Mouse (Mus musculus): Measurements from ENCODE around the gene Lrmda.

Lrmda gene

DNA sequence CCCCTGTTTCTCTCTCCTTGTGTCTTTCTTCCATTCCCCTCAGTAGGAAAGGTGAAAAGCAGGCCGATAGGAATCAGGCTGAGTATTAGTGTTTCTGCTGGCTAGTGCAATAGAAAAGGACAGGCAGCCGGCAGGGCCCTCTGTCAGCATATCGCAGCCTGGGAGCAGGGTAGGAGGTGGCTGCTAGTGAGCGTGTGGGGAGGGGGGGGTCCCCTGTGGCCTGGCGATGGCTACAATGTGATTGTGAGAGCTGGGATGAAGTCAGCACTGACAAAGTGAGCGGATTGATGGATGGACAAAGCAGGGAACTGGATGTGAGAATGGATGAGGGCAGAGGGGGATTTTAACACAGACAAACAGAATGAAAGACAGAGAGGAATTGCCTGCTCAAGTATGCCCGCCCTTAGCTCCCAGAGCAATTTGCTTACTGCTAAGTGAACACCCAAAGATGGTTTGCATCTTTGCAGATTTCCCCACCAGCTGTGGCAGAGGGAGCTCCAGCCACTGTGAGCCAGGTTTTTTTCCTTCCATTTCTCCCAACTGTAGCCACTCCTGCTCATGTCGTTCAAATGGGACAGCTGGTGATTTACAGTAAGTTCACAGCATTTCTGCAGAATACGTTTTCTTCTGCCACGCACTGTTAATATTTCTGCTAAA is 240.0 kb downstream of the Lrmda start:
- no peak for DNase-seq

DNA sequence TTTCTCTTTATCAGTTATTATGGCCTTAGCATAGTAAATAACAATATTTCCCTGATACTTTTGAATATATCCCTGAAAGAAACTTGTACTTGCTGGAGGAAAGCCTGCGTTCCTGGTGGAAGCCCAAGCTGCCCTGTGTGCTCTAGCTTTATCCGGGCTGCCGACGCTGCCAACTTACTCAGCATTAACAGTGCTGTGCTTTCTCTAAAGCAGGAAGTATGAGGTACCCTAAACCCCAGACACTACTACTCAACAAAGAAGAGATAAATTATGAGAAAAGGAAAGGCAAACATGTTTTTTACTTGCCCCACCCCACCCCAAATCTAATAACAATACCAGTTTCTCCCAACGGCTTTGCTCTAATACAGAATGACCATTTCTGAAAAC is 240.5 kb downstream of the Lrmda start:
- no peak for DNase-seq

DNA sequence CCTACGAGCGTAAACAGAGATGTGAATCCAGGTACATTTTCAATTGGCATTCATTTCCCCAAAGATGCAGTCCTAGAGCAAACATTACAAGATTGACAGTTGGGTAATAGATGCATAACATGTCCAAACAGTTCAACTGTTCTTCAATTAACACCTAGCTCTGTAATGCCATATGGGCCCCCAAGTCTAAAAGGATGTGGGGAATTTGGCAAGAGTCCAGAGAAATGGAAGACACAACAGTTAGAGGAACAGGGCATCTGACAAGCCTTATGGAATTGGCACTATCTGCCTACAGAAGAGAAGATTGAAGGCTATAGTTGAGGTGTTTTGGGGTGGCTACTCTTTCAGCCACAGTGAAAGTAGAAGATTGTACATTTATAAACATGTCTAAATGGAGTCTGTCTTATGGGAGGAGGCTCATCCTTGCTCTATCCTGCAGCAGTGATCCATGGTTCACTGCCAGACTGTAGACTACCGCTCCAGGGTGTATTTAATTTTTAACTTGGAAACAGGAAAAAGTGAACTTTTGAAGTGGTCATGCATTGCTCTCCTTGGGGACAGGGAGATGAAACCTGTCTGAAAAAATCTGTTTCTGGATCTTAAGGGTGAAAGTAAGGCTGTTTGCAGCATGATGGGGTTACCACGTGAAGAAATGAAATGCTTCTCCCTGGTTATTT is 245.9 kb downstream of the Lrmda start:
- no peak for DNase-seq

DNA sequence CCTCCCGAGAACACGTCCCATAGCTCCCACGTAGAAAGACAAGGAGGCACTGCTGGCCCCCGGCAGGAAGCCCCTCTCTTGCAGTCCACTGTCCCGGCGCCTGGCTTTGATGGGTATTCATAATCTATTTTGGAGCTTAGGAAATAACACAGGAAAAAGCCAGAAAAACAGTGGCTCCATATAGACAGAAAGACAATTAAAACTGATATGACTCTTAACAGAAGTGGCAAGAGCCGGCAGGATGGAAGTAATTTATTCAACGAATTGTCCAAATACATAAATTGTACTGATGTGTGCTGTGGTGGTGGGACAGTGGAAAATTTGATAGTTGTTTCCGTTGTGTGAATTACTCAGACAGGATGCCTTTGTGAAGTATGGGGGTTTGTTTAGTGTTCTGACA is 250.3 kb downstream of the Lrmda start:
- no peak for DNase-seq

DNA sequence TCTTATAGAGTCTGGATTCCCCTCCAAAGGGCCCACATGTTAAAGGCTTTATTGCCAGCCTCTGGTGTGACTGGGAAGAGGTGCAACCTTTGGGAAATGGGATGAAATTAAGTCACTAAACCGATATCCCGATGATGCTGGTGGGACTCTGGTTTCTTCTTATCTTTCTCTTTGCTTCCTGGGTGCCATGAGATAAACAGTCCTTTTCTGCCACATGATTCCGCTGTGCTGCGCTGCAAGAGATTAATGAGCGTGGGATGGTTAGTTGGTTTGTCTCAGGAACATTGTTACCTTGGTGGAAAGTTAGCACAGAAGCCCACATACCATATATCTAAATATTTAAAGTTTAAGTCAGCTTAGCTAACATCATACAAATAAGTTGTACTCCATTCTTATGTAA is 258.5 kb downstream of the Lrmda start:
- DNase-seq = no peak

DNA sequence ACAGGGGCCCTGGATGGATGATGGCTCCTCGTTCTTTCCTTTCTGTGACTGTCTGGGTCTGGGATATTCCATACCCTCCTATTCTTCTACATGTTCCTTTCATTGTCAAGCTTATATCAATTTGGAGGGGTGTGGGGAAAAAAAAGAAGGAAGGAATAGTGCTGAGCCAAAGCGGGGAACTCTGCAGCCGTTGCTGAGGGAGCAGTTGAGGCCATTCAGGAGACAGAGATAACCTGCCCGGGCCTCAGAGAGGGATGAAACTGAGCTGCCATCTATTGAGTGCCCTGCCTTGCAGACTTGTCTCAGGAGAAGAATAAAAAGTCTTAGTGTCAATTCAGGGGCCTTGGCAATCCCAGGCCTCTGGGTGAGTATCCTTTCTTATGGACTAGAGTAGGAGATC is 260.1 kb downstream of the Lrmda start:
- no peak for DNase-seq

DNA sequence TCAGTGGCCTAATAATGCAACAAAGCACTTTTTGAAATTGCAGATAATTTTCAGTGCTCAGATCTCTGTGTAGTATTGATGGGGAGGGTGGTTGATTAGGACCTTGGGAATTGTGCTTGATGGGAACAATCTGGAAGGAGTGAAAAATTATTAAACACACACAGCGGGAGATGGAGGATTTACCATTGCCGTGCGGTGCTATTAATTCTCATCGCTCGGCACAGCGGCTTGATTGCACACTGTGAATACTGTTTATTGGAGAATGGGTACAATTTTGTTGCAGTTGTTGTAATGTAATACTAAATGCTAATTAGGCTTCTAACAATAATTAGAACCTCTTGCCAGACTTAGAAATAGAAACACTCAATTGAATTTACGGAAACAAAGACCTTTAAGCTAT is 262.1 kb downstream of the Lrmda start:
- no peak for DNase-seq

DNA sequence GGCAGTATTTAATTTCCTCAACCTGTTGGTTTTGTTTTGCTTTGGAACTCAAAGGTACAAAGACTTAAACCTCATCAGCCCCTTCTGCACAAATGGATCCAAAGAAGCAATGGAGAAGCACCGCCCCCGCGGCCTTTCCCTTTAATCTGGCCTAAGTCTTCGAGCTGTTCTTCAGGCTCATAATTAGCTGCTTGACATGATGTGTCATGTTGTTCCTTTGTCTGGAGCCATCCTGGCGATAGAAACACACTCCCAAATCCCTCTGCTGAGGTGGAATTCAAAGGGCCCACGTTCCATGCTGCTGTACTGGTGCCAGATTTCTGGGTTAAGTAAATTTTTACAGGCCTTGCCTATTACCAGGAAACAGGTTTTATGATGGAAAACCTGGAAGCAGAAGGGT is 263.3 kb downstream of the Lrmda start:
- DNase-seq = no peak

DNA sequence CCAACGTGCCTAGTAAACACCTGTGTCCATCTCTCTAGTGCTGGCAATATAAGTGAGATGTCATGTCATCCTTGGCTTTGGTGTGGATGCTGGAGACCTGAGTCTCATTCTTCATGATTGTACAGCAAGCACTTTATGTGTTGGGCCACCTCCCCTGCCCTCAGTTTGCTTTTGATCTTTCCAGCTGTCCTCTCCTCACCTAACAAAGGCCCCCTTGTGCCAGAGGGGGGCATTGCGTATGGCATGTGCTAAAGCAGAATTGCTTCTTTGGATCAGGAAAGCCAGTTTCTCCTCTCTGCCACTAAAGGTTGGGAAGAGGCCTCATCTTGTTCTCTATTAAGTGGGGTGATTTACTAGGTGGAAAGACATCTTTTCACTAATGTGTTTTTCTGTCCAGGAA is 264.2 kb downstream of the Lrmda start:
- peak; percentile 70 for DNase-seq

DNA sequence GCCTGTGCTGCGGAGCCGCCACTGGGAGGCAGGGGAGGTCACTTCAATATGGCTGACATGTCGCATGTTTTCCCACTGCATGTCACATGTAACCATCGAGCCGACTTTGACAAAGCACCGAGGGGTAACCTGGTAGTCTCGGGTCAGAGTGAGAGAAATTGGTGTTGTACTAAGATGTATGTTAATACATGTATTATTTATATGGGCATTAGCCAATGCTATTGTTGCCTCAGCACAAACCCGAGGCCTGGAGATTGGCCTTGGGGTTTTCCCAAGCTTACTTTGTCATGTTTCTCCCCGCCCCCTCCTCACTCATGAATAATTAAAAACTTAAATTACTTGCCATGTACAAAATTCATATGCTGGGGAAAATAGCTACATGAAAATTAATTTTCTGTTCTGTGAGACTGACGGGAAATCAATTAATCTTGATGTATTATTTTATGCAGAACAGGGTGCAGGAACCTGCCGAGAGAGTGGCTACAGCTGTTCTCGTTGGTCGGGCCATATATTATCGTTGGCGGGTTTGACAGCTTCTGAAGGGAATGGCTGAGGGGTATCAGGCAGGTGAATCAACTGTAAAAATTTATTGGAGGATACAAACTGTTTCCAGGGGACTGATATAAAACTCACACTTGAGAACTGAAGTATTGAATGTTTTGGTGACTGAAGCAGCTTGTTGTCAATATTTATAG is 265.5 kb downstream of the Lrmda start:
- no peak for DNase-seq

DNA sequence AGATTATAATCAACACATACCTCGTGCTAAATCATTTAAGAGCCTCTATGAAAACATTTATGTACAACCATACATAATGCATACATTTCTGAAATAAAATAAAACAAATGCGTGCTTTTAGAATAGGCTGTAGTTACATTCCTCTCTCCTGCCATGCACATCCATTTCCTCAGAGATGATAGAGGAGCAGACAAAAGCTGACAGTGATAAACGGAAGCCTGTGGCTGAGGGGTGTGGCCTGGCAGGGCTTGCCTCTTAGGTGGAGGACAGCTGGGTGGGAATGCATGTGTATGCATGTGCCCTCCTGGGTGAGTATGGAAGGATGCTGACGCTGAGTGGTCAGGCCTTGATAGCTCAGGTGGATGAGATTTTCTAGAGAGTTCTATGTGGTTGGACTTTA is 266.3 kb downstream of the Lrmda start:
- DNase-seq = peak; percentile 54

DNA sequence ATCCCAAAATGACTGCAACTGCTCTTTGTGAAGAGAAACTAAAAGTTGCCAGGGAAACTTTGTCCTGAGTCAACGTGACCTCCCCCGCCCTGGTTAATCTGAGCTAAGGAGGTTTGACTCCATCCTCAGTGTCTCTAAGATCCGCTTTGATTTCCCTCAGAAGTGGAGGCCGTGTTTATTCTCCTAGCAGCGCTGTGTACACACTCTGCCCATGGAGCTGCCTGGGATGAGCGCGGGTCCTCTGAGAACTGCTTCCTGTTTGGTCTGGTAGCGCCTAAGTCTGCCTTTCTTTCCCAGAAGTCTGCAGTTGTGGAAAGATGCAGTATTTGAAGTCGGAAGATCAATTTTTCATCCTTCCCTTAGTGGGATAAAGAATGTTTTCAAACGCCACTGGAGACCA is 268.7 kb downstream of the Lrmda start:
- DNase-seq = no peak

DNA sequence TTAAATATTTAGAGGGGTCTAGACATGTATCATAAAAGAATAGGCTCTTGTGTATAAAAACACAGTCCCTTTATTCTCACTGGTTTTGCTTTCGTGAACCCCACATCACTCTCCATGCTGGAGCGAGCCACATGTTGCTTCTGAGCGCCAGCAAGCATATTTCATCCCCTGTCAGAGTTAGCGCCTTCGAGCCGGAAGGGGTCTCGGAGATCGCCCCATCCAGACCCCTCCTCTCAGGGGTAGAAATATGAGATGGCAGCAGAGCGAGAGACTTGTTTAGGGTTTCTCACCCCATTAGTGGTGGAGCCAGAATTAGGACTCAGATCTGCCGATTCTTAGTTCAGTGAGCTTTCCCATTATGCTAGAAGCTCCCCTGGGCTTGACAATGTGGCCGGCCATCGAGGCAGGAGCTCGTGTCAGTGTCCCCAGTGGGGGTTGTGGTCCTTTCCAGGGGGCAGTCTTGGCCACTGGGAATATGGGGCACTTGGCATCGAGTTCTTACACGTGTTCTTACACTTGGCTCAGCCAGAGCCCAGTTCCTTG is 269.9 kb downstream of the Lrmda start:
- DNase-seq = no peak

DNA sequence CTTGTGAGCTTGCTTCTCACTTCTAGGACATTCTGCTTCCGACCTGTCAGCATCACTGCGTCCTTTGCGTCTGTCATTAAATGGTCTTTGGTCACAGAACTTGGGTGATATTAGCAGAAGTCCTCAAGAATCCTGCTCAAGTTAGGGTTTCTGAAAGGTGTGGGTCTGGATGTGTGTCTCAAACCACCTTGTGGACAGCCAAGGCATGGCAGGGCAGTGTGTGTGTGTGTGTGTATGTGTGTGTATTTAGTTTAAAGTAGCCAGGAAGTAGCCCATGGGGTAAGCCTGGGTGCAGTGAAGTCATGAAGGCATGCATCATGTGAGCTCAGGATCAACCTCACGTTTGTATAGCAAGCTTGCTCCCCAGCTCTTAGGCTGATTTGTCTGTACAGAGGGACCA is 274.9 kb downstream of the Lrmda start:
- peak; percentile 20 for DNase-seq

DNA sequence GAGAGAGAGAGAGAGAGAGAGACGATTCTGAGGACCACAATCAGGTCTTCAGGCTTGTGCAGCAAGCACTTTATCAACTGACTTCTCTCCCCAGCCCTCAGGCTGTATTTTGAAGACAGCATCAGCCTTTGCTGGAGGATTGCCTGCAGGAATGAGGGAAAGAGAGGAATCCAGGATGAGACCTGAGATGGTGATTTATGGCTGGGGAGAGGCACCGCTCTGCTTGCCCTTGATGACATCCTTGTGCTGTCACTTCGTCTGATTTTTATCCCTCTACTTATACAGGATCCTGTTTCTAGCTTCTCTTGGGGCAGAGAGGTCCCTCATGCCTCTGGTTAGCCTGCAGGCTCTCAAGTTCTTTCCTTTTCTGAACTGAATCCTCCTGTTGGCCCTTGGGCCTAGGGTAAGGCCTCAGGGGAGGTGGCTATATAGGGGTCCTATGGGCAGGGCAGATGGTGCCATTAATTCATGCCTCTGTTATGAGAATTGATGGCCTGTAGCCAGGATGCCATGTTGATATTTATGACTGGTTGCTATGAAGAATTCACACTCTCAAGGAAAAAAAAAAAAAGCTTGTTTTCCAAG is 277.2 kb downstream of the Lrmda start:
- DNase-seq = no peak

DNA sequence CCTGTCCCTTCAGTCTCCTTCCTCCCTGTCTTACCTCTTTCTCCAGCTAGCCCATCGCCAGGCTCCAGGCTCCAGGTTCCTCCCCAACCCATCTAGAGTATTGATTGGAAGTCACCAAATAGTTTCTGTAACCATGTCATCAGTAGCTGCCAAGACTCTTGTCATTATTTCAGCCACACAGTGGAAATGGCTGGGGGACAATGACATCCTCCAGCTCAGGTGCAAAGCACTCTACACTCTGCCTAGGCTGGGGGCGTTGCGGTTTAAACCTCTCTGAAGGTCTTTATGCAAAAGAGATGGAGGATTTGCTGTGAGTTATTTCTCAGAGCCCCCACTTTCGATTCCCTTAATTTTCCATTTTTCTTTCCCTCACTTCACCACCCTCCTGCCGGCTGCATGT is 287.2 kb downstream of the Lrmda start:
- DNase-seq = no peak

DNA sequence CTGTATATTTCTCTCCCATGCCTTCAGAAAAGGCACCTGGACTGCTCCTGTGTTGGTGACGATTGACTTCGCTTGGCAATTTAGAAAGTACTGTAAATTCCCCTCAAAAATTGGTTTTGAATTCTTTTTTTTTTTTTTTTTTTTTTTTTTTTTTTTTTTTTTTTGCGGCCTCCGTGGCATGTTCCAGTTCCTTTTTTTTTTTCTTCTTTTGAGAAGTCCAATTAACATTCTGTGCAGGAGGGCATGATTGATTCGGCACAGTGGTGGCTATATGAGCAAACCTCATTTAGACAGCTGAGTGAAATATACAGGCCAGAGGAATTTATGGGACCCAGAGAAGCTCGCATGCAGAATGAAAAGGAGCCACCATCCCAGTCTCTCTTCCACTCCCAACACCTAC is 288.5 kb downstream of the Lrmda start:
- no peak for DNase-seq

DNA sequence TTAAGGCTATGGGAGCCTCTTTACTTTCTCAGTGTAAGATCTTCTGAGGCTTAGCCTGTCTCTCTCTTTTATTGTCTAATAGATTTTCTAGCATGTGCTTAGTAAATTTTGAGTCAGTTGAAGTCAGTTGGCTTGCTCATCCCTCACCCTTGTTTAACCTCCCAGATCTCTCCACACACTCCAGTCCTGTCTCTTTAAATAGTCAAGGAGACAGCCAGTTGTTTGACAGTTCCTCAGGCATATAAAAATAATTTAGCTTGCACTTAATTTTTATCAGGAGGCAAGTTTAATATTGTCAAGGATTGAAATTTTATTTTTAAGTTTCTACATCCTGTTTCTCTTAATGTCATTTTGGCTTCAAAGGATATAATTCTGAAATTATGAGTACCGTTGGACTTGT is 303.5 kb downstream of the Lrmda start:
- DNase-seq = no peak

DNA sequence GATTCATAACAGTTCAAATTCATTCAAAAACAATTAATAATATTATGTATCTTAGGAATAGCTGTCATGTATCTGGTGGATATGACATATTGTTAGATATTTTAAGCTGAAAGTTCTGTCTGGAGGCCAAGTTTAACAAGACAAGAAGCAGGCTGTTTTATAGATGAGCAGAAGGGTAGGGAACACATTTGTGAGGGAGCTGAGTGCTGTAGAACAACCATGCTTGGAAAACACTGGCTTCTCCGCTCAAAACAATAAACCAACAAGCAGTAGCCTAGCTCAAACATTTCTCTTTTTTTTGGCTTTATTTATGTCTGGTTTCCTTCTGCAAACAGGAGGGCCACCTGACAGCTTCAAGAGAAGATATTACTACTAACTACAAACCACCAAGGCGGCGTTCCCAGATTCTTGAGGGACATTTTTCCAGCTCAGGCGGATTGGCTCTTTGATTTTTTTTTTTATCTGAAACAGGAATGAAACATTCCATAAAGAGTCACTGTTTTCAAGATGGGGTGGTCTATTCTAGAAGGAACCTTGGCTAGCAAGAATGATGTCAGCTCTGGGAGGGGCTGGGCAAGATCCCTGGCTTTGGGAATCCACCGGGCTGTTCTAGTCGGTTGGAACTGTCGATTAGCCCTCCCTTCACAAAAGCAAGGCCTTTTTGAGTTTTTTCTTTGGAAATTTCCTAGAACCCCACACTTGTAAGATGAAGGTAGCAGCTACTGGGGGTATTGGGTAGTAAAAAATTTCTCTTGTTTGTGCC is 304.2 kb downstream of the Lrmda start:
- DNase-seq = no peak

DNA sequence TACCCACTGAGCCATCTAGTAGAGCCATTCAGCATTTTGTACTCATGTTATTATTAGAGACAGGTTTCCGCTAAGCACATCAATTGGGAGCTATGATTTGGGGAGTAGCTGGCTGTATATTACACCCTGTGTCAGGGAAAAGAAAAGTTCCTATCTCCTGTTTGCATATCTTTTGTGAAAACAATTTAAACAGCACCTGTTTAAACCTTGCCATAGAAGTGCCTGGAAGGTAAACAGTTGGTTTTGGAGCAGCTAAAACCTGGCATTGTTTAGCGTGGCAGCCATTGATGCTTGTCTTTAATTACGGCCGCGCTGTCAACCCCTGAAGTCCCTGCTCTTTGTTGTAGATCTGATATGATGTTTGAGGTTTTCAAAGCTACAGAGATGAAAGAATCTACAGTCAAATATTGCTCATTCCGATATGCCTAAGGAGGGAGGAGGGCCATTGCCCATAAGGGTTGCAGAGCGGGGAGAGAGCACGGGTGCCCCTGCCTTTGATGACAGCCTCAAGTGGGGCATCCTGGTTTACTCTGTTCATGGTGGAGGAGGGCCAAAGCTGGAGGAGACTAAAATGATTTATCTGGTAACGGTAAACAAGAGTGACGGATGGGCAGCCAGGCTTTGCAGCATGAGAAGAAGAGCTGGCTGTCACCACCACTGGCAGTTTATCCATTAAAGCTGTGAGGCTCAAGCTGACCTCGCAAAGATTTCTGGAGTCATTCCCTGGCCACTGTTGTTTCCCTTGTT is 306.9 kb downstream of the Lrmda start:
- DNase-seq = no peak

DNA sequence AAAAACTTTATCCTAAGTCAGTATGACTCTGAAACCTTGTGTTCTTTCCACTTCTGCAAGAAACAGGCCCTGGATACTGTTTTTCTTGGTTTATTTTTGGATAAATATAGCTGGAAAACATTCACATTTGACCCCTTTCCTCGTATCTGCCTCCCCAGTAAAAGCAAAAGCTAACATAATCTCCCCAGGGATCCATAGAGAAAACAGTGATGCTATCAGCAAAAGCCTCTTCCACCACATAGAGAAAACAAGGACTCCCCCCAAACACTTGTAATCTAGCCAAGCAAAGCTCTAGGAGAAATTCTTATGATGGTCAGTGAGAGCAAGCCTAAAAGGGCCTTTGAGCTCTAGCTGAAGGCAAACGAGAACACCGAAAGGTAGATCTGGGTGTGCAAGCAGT is 309.7 kb downstream of the Lrmda start:
- no peak for DNase-seq

DNA sequence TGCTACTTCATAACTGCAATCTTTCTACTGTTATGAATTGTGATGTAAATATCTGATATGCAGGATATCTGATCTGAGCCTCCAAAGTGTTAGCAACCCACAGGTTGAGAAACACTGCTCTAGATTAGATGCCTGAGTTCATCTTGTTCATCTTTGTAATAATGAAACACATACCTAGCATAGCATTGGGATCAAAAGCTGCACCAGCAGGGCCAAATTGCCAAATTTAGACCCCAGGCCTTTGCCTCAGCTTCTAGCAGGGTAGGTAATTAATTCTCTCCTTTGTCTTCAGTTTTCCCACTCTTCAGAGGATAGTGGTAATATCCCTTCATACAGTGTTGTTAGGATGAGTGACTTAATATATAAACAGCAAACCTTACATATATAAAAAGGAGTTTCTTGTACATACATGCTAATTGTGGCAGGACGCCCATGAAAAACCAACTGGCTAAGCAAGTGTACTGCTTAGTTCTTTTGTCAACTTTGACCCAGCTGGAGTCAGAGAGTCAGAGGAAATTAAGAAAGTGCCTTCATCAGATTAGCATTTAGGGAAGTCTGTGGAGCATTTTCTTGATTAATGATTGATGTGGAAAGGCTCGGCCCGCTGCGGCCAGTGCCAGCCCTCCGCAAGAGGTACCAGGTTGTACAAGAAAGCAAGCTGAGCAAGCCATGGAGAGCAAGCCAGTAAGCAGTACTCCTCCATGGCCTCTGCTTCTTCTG is 315.7 kb downstream of the Lrmda start:
- no peak for DNase-seq
